ENCODE assay signal across 17 mouse cellular contexts in genomic region chr4:46823738-46824137, GRCm38 (mm10).
"Had no signal": no experiment of that assay in that cellular context is flagged by ENCODE, and none has a peak within 500 bp of the region (broad histone marks: within the 10 kb centered on the region; RNA-seq: fewer than 3 reads in every experiment).

No protein-coding gene starts in this region.

- H3K27ac ChIP-seq: liver, embryonic 14.5 days; midbrain, embryonic 10.5 days; midbrain, embryonic 12.5 days; neural tube, embryonic 13.5 days; neural tube, embryonic 15.5 days; stomach, embryonic 15.5 days had no signal

- DNase-seq: lung, adult 18-20 months; lung, embryonic 14.5 days; lung, postnatal 10 days; lung, postnatal 4 days; midbrain, embryonic 14.5 days; retina, postnatal 1 day; spleen, adult 18-20 months; thymus, adult 18-20 months; thymus, postnatal 36 days had no signal

- H3K4me3 ChIP-seq: midbrain, embryonic 10.5 days; midbrain, embryonic 12.5 days; myocyte; neural tube, embryonic 13.5 days; neural tube, embryonic 15.5 days; stomach, embryonic 15.5 days had no signal

- ATAC-seq: midbrain, embryonic 16.5 days had no signal
